Mouse (Mus musculus): ENCODE data around the gene Fam227b.

The Fam227b gene

DNA sequence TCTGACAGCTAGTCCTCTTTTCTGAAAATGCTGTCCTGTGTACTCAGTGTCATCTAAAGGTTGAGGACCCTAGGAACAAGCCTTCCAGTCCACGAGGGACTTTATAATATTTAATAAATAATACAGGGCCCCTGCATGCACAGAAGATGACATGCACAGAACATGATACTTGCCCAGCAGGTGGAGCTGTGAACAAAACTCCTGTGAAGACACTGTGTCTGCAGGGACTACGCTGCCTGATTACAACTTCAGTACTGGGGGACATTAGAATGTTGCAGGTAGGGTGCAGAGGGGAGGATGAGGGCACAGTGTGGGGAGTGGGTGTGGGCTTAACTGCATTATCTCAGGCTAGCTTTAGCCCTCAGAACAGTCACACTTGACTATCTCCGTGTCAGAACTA lies 145.7 kb downstream of the Fam227b start:
- peak; percentile 65 to 76 for DNase-seq (ENCODE audit: low spot score in 2 of 2)

GRCm38 (mm10) chr2:126002291-126002690 lies 149.5 kb downstream of the Fam227b start:
- DNase-seq (ENCODE audit: low spot score in 2 of 2): no peak

DNA sequence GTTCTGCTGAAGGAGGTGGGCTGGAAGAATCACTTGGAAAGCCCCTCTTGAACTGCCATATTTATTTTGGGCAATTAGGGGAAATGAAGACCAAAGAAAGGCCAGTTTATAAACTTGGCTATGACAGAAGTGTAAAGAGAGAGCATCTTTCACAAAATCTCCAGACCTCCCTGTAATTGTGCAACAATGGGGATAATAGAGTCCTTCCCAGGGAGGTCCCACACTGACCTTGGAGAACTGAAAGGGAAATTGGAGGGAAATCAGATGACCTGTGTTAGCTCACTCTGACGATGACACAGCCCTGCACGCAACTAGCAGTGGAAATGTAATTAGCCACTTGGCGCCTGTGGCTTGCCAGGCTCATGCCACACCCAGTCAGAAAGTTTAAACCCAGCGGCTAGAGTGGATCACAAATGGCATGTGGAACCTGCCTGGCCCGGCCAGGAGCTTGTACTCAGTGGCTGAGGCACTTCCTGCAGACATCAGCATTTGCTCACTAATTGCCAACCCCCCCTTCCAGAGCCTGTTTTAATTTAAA lies 175.9 kb downstream of the Fam227b start:
- DNase-seq (ENCODE audit: low spot score in 2 of 2): no peak

DNA sequence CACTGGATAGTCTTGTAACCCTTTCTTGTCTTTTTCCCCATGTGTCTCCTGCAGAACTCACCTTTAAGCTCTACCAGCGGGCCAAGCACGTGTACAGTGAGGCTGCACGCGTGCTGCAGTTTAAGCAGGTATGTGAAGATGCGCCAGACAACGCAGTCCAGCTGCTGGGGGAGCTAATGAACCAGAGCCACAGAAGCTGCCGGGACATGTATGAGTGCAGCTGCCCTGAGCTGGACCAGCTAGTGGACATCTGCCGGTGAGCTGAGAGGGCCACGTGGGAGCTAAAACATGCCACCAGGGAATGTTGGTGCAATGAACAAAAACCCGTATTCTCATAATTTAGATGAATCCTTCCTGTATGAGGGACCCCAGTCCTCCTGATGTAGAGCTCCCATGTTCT lies 176.6 kb downstream of the Fam227b start:
- no peak for DNase-seq (ENCODE audit: low spot score in 2 of 2)

DNA sequence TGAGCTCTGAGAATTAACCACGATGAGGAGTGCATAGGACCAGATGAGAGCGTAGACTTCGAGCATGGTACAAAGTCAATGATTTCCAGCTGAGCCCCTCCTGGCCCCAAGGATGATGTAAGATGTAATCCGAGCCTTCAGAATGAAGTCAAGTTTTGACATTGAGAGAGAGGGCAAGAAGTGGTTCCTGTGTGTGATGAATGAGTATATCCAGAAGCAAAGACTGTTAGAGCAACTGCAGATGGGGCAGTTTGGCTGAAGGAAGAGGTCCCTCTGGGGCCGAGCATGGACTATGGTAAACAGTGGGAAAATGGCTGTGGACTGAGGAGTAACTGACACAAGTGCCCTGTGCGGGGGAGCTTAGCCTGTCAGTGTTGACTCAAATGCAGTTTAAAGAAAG lies 178.6 kb downstream of the Fam227b start:
- DNase-seq (ENCODE audit: low spot score in 2 of 2): no peak

DNA sequence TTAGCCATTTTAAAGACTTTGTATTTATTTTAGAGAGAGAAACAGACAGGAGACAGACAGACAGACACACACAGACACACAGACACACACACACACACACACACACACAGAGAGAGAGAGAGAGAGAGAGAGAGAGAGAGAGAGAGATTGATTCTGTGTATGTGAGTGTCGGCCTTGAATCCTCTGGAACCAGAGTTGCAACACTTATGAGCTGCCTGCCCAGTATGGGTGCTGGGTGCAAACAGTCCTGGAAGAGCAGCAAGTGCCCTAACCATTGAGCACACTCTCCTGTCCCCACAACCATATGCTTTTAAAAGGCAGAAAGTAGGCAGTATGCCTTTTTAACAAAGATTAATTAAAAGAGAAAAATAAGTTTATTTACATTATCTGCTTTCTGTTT lies 183.0 kb downstream of the Fam227b start:
- DNase-seq (ENCODE audit: low spot score in 2 of 2): no peak

GRCm38 (mm10) chr2:125948195-125948594 lies 203.6 kb downstream of the Fam227b start:
- peak in 1 of 2 experiments; percentile 33 for DNase-seq (ENCODE audit: low spot score in 2 of 2)

DNA sequence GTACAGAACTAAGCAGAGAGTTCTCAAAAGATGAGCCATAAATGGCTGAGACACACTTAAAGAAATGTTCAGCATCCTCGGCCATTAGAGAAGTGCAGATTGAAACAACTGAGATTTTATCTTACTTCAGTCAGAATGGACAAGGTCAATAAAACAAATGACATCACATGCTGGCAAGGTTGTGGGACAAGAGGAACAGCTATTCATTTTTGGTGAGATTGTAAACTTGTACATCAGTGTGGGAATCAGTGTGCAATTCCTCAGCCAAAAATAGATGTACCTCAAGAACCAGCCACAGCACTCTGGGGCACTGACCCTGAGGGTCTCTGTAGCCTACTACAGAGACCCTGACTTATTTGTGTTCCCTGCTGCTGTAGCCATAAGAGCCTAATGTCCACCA lies 208.5 kb downstream of the Fam227b start:
- DNase-seq (ENCODE audit: low spot score in 2 of 2): no peak

DNA sequence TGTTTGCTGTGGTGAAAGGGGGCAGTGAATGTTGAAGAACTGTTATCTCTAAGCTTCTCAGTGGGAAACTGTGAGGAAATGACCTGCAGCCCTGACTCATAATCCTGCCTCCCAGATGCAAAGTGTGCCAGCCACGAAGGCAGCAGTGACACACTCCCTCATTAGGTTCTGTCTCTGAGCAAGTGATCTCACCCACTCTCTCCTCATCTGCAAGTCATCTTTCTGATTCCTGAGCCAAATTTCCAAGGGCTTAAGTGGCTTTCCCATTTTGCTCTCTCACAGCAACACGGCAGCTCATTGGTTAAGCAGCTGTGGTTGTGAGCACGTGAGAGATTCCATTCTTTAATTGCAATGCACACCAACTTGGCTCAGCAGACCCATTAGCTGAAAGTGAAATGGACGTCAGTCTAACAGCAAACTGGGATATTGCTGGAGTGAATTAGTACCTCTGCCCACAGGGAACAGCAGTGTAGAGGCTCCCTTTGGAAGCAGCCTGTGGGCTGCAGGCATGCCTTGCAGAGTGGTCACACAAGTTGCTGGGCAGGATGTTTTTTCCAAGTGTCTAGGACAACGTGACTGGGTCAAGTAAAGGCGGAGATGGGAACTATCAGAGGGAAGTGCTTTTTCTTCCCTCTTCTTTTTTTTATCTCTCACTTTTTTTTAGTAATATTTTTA lies 210.6 kb downstream of the Fam227b start:
- DNase-seq (ENCODE audit: low spot score in 2 of 2): peak; percentile 13 to 31

GRCm38 (mm10) chr2:125938993-125939642 lies 212.7 kb downstream of the Fam227b start:
- DNase-seq (ENCODE audit: low spot score in 2 of 2): no peak

- DNase-seq (ENCODE audit: low spot score in 2 of 2): no peak
Observed at GRCm38 (mm10) chr2:125936396-125936795, 215.4 kb downstream of the Fam227b start.

- DNase-seq (ENCODE audit: low spot score in 2 of 2): no peak
Observed at GRCm38 (mm10) chr2:125933977-125934376, 217.8 kb downstream of the Fam227b start.
